ENCODE assay signal across 9 mouse cellular contexts in genomic region chr12:71981250-71981649, GRCm38 (mm10).
DNase-seq lines count a peak whose midpoint lies in the region; ATAC-seq and TF ChIP-seq lines count a peak whose summit lies in the region.
"Had no signal": no experiment of that assay in that cellular context is flagged by ENCODE, and none has a peak within 500 bp of the region (broad histone marks: within the 10 kb centered on the region; RNA-seq: fewer than 3 reads in every experiment).

No protein-coding gene starts in this region.

- WGBS in embryonic facial prominence, embryonic 13.5 days, result 52% methylated on average over 8 of the region's 8 CpGs
- WGBS in embryonic facial prominence, embryonic 10.5 days, result 85% methylated on average over 8 of the region's 8 CpGs
- 72% methylated on average over 8 of the region's 8 CpGs for WGBS in limb, embryonic 14.5 days
- WGBS in limb, embryonic 10.5 days, result 90% methylated on average over 8 of the region's 8 CpGs

- H3K36me3 ChIP-seq in embryonic facial prominence, embryonic 13.5 days, result peaks cover 70% of the 10 kb centered on the region
- H3K36me3 ChIP-seq in embryonic facial prominence, embryonic 10.5 days (replicated peaks), result peaks cover 83% of the 10 kb centered on the region
- peaks cover 49% of the 10 kb centered on the region for H3K36me3 ChIP-seq in limb, embryonic 14.5 days (ENCODE audit: control insufficient read depth, insufficient read depth, low read length)
- H3K36me3 ChIP-seq in limb, embryonic 10.5 days, result peaks cover 29% of the 10 kb centered on the region

- no peak for DNase-seq in embryonic facial prominence, embryonic 10.5 days (ENCODE audit: low spot score)
- DNase-seq in limb, embryonic 14.5 days (ENCODE audit: low spot score), result peak; percentile 50
- no peak for DNase-seq in limb, embryonic 10.5 days (ENCODE audit: low spot score)
- DNase-seq in heart, adult 18-20 months, result peak; percentile 75
- DNase-seq in layer of hippocampus, adult 9-11 months, result peak; percentile 76
- no peak for DNase-seq in adrenal gland, postnatal 4 days (ENCODE audit: low spot score in 2 of 2)
- no peak for DNase-seq in thymus, postnatal 36 days

- peaks cover 23% of the 10 kb centered on the region for H3K4me1 ChIP-seq in embryonic facial prominence, embryonic 13.5 days
- peaks cover 14% of the 10 kb centered on the region for H3K4me1 ChIP-seq in embryonic facial prominence, embryonic 10.5 days
- 0 out of 2 replicates have a peak, but pooled peaks cover 2% of the 10 kb centered on the region for H3K4me1 ChIP-seq in limb, embryonic 14.5 days (ENCODE audit: control insufficient read depth, insufficient read depth, low read length)
- peaks cover 8% of the 10 kb centered on the region; the same call in 1 of the 2 replicates for H3K4me1 ChIP-seq in limb, embryonic 10.5 days

- H3K4me2 ChIP-seq in embryonic facial prominence, embryonic 13.5 days, result no peak overlapping the region
- no peak overlapping the region for H3K4me2 ChIP-seq in limb, embryonic 14.5 days (replicated peaks; ENCODE audit: low read depth, low read length, severe bottlenecking)
- H3K4me2 ChIP-seq: midbrain, embryonic 12.5 days had no signal

- ATAC-seq in embryonic facial prominence, embryonic 13.5 days (ENCODE audit: insufficient number of reproducible peaks, insufficient read depth, low FRiP score, low TSS enrichment, low read depth), result no peak
- ATAC-seq in limb, embryonic 14.5 days (ENCODE audit: low FRiP score, low read depth), result no peak

- no peak overlapping the region for H3K4me3 ChIP-seq in embryonic facial prominence, embryonic 13.5 days
- H3K4me3 ChIP-seq in embryonic facial prominence, embryonic 10.5 days, result no peak overlapping the region
- H3K4me3 ChIP-seq in limb, embryonic 14.5 days (replicated peaks; ENCODE audit: low read length), result no peak overlapping the region
- H3K4me3 ChIP-seq in limb, embryonic 10.5 days, result no peak overlapping the region
- H3K4me3 ChIP-seq: midbrain, embryonic 12.5 days had no signal

- H3K27ac ChIP-seq in embryonic facial prominence, embryonic 13.5 days, result peak overlapping the region; percentile 81
- H3K27ac ChIP-seq in embryonic facial prominence, embryonic 10.5 days (replicated peaks), result no peak overlapping the region
- no peak overlapping the region for H3K27ac ChIP-seq in limb, embryonic 14.5 days (replicated peaks; ENCODE audit: low read depth, low read length)
- H3K27ac ChIP-seq in limb, embryonic 10.5 days, result no peak overlapping the region
- H3K27ac ChIP-seq: midbrain, embryonic 12.5 days had no signal

- H3K9me3 ChIP-seq in embryonic facial prominence, embryonic 13.5 days, result no peaks in the 10 kb centered on the region
- no peaks in the 10 kb centered on the region for H3K9me3 ChIP-seq in embryonic facial prominence, embryonic 10.5 days
- no peaks in the 10 kb centered on the region for H3K9me3 ChIP-seq in limb, embryonic 14.5 days (ENCODE audit: control insufficient read depth, low read length)
- no peaks in the 10 kb centered on the region for H3K9me3 ChIP-seq in limb, embryonic 10.5 days (replicated peaks)
- H3K9me3 ChIP-seq: midbrain, embryonic 12.5 days had no signal

- no peaks in the 10 kb centered on the region for H3K27me3 ChIP-seq in embryonic facial prominence, embryonic 13.5 days
- H3K27me3 ChIP-seq in embryonic facial prominence, embryonic 10.5 days (replicated peaks; ENCODE audit: low read depth, poor library complexity, severe bottlenecking), result no peaks in the 10 kb centered on the region
- H3K27me3 ChIP-seq in limb, embryonic 14.5 days (ENCODE audit: control insufficient read depth, insufficient read depth, low read length), result no peaks in the 10 kb centered on the region
- no peaks in the 10 kb centered on the region for H3K27me3 ChIP-seq in limb, embryonic 10.5 days (ENCODE audit: low read depth, poor library complexity, severe bottlenecking)
- H3K27me3 ChIP-seq: midbrain, embryonic 12.5 days had no signal

- H3K9ac ChIP-seq in embryonic facial prominence, embryonic 13.5 days, result no peak overlapping the region
- no peak overlapping the region for H3K9ac ChIP-seq in limb, embryonic 14.5 days (ENCODE audit: low read depth, low read length, severe bottlenecking)
- H3K9ac ChIP-seq: midbrain, embryonic 12.5 days had no signal

- TF ChIP-seq POLR2A in limb, embryonic 14.5 days (IDR thresholded peaks at IDR 0.05; ENCODE audit: borderline replicate concordance, extremely low read depth, insufficient read depth, insufficient read length), result no peak

Comparison
In these comparisons a context has a peak if more than half of its experiments do, and no peak if none do; other contexts are left out.
1. DNase-seq: peak in limb, embryonic 14.5 days (single experiment), heart, adult 18-20 months (2 of 2) and layer of hippocampus, adult 9-11 months (single experiment); none in embryonic facial prominence, embryonic 10.5 days (single experiment), limb, embryonic 10.5 days (single experiment), adrenal gland, postnatal 4 days (0 of 2) and thymus, postnatal 36 days (0 of 2).